ENCODE assay signal across 8 mouse cellular contexts in genomic region chr7:132810879-132811278, GRCm38 (mm10). TPM values are rescaled to one million over a fixed set of nuclear protein-coding genes. Genes with fewer than 3 reads are reported as not detected.
A peak's percentile ranks its signal among the peaks of the same experiment; 100 is the strongest.
DNase-seq lines count a peak whose midpoint lies in the region; ATAC-seq and TF ChIP-seq lines count a peak whose summit lies in the region.

No protein-coding gene starts in this region.

- 83% methylated on average over 1 of the region's 1 CpGs for WGBS in heart, embryonic 13.5 days
- 81% methylated on average over 1 of the region's 1 CpGs for WGBS in liver, embryonic 13.5 days (ENCODE audit: insufficient replicate concordance)
- 49% methylated on average over 1 of the region's 1 CpGs for WGBS in stomach, embryonic 14.5 days

- H3K36me3 ChIP-seq in heart, embryonic 13.5 days = no peaks in the 10 kb centered on the region
- no peaks in the 10 kb centered on the region for H3K36me3 ChIP-seq in liver, embryonic 13.5 days
- no peaks in the 10 kb centered on the region for H3K36me3 ChIP-seq in stomach, embryonic 14.5 days (ENCODE audit: control insufficient read depth, insufficient read depth, low read length)

- H3K4me1 ChIP-seq in heart, embryonic 13.5 days = peaks cover 73% of the 10 kb centered on the region
- H3K4me1 ChIP-seq in liver, embryonic 13.5 days (replicated peaks) = peaks cover 81% of the 10 kb centered on the region
- H3K4me1 ChIP-seq in stomach, embryonic 14.5 days (ENCODE audit: control insufficient read depth, insufficient read depth, low read length) = peaks cover 64% of the 10 kb centered on the region

- no peak overlapping the region for H3K9ac ChIP-seq in heart, embryonic 13.5 days
- peak overlapping the region; percentile 82; the same call in 1 of the 2 replicates for H3K9ac ChIP-seq in liver, embryonic 13.5 days
- no peak overlapping the region for H3K9ac ChIP-seq in stomach, embryonic 14.5 days (replicated peaks; ENCODE audit: low read depth, low read length)

- H3K4me2 ChIP-seq in heart, embryonic 13.5 days = peak overlapping the region; percentile 89; the same call in 1 of the 2 replicates
- peak overlapping the region; percentile 98 for H3K4me2 ChIP-seq in liver, embryonic 13.5 days
- no peak overlapping the region; the same call in 1 of the 2 replicates for H3K4me2 ChIP-seq in stomach, embryonic 14.5 days (replicated peaks; ENCODE audit: low read depth, low read length)

- H3K4me3 ChIP-seq in heart, embryonic 13.5 days = no peak overlapping the region
- peak overlapping the region; percentile 76 for H3K4me3 ChIP-seq in liver, embryonic 13.5 days (replicated peaks)
- H3K4me3 ChIP-seq in stomach, embryonic 14.5 days (ENCODE audit: low read depth, low read length) = no peak overlapping the region

- H3K27me3 ChIP-seq in heart, embryonic 13.5 days (replicated peaks) = no peaks in the 10 kb centered on the region
- peaks cover 14% of the 10 kb centered on the region for H3K27me3 ChIP-seq in liver, embryonic 13.5 days
- H3K27me3 ChIP-seq in stomach, embryonic 14.5 days (ENCODE audit: control insufficient read depth, insufficient read depth, low read length) = no peaks in the 10 kb centered on the region

- no peak overlapping the region for H3K27ac ChIP-seq in heart, embryonic 13.5 days (replicated peaks)
- H3K27ac ChIP-seq in liver, embryonic 13.5 days = peak overlapping the region; percentile 70; the same call in 1 of the 2 replicates
- no peak overlapping the region; the same call in 1 of the 2 replicates for H3K27ac ChIP-seq in stomach, embryonic 14.5 days (ENCODE audit: low read length)

- peak; percentile 76 for ATAC-seq in erythroblast, adult 5-6 weeks (replicated peaks; ENCODE audit: low FRiP score, poor library complexity, severe bottlenecking)
- no peak for ATAC-seq in heart, embryonic 13.5 days (ENCODE audit: extremely low read depth, insufficient number of reproducible peaks, low FRiP score, low TSS enrichment)
- peak; percentile 75 for ATAC-seq in liver, embryonic 13.5 days (ENCODE audit: low read depth)
- peak; percentile 34; the same call in 1 of the 2 replicates for ATAC-seq in stomach, embryonic 14.5 days (ENCODE audit: insufficient number of reproducible peaks, insufficient read depth, low FRiP score, low read depth)

- peak; percentile 94 for DNase-seq in CD4-positive, CD25-positive, alpha-beta regulatory T cell, adult 2 months (ENCODE audit: low read depth, low spot score)
- peak; percentile 94 for DNase-seq in brain, embryonic 14.5 days (ENCODE audit: low read depth)
- DNase-seq in kidney, postnatal 10 days = peak; percentile 95
- peak; percentile 79 for DNase-seq in liver, embryonic 13.5 days
- DNase-seq in natural killer cell, adult 2 months (ENCODE audit: low spot score in 2 of 2) = peak; percentile 78 to 88

- no peaks in the 10 kb centered on the region for H3K9me3 ChIP-seq in heart, embryonic 13.5 days
- H3K9me3 ChIP-seq in liver, embryonic 13.5 days (replicated peaks) = no peaks in the 10 kb centered on the region
- H3K9me3 ChIP-seq in stomach, embryonic 14.5 days (ENCODE audit: control insufficient read depth, low read depth, low read length) = no peaks in the 10 kb centered on the region

- no peak for TF ChIP-seq POLR2A in brain, embryonic 14.5 days (IDR thresholded peaks at IDR 0.05; ENCODE audit: borderline replicate concordance, extremely low read depth, insufficient read depth, insufficient read length, poor library complexity, severe bottlenecking)

- TF ChIP-seq CTCF in brain, embryonic 14.5 days (IDR thresholded peaks at IDR 0.05; ENCODE audit: borderline replicate concordance, extremely low read depth, insufficient read depth, insufficient read length) = peak; percentile 85

RNA-seq across cellular contexts. Expression of gene Fam53b, which starts 2.8 kb away (rescaled TPM):
- polyA plus RNA-seq in brain, embryonic 14.5 days (2012; rRNA removed) = 14.8 and 16.1 TPM in 2 replicates
- total RNA-seq in erythroblast, adult 5-6 weeks (2015; ENCODE audit: low replicate concordance) = 119 and 143 TPM in 2 replicates
- total RNA-seq in erythroblast, adult 5-6 weeks (2017; ENCODE audit: low replicate concordance) = 126 and 169 TPM in 2 replicates
- polyA plus RNA-seq in heart, embryonic 13.5 days (2015; fragmentation: Nextera tagmentation; extraction: Ambion mirVana) = 12.5 and 15.7 TPM in 2 replicates
- 19.1 and 21.4 TPM in 2 replicates for polyA plus RNA-seq in liver, embryonic 13.5 days (2015; fragmentation: Nextera tagmentation; extraction: Ambion mirVana)
- polyA plus RNA-seq in stomach, embryonic 14.5 days (2014; fragmentation: Nextera tagmentation; extraction: Ambion mirVana) = 16.4 and 17.2 TPM in 2 replicates

RNA-seq across cellular contexts. Expression of gene Eef1akmt2, which starts 41.6 kb away (rescaled TPM):
- polyA plus RNA-seq in brain, embryonic 14.5 days (2012; rRNA removed) = 54.4 and 61.7 TPM in 2 replicates
- 5.6 and 7.3 TPM in 2 replicates for total RNA-seq in erythroblast, adult 5-6 weeks (2015; ENCODE audit: low replicate concordance)
- 16.3 and 23.8 TPM in 2 replicates for total RNA-seq in erythroblast, adult 5-6 weeks (2017; ENCODE audit: low replicate concordance)
- 38.5 and 40.3 TPM in 2 replicates for polyA plus RNA-seq in heart, embryonic 13.5 days (2015; fragmentation: Nextera tagmentation; extraction: Ambion mirVana)
- polyA plus RNA-seq in liver, embryonic 13.5 days (2015; fragmentation: Nextera tagmentation; extraction: Ambion mirVana) = 24.1 and 30.1 TPM in 2 replicates
- polyA plus RNA-seq in stomach, embryonic 14.5 days (2014; fragmentation: Nextera tagmentation; extraction: Ambion mirVana) = 74.1 and 76.7 TPM in 2 replicates

RNA-seq across cellular contexts. Expression of gene Abraxas2, which starts 48.1 kb away (rescaled TPM):
- polyA plus RNA-seq in brain, embryonic 14.5 days (2012; rRNA removed) = 23.0 and 26.6 TPM in 2 replicates
- total RNA-seq in erythroblast, adult 5-6 weeks (2015; ENCODE audit: low replicate concordance) = 14.6 and 15.3 TPM in 2 replicates
- total RNA-seq in erythroblast, adult 5-6 weeks (2017; ENCODE audit: low replicate concordance) = 7.2 and 10.6 TPM in 2 replicates
- polyA plus RNA-seq in heart, embryonic 13.5 days (2015; fragmentation: Nextera tagmentation; extraction: Ambion mirVana) = 25.7 and 28.9 TPM in 2 replicates
- 17.0 and 18.4 TPM in 2 replicates for polyA plus RNA-seq in liver, embryonic 13.5 days (2015; fragmentation: Nextera tagmentation; extraction: Ambion mirVana)
- 38.0 and 41.4 TPM in 2 replicates for polyA plus RNA-seq in stomach, embryonic 14.5 days (2014; fragmentation: Nextera tagmentation; extraction: Ambion mirVana)
